Mouse (Mus musculus) embryonic stem cell, embryonic (primary cell): ENCODE measurements at regions not wholly inside any gene's neighbourhood (a gene's known extent, or its start where the extent isn't known, plus 50 kb on each side); places are given as distances from the start of the nearest gene placed in this dataset.
"Not testable (repeated sequence)": the region's sequence is repeated elsewhere in the genome, so short reads cannot be mapped to it uniquely, and the experiment has no call there.

ENCODE experiments used
- CTCF ChIA-PET, 4 experiments: fragments of 300-600 bp in 2 of 4; fragments of 350-600 bp in 2 of 4; sonication (Branson Sonifier 250); formaldehyde crosslinking; loops; one replicate each; lab custom pipeline; 2022; ENCODE audit warnings: inconsistent platforms in 2 of 4; lab: Charles Lee
- POLR2A ChIA-PET, 4 experiments: fragments of 300-600 bp in 2 of 4; fragments of 350-600 bp in 2 of 4; sonication (Branson Sonifier 250); formaldehyde crosslinking; loops; one replicate each; lab custom pipeline; 2022; ENCODE audit warnings: antibody characterized with exemption in 4 of 4, inconsistent platforms in 1 of 4; lab: Charles Lee

DNA sequence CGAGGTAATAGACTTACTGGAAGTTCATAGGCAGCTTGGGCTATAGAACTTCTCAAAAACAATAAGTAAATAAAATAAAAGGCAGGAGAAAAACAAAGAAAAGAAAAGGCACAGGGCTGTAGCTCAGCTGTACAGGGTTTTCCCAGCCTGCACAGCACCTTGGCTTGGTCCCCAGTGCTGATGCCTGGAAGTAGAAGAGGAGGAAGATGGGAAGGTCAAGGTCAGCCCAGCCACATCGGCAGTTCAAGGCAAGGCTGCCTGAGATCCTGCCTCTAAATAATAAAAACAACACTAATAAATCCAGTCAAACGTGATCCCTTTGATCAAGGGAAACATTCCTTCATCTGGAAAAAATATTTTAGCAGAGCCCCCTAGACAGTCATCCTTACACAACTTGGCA, 103.1 kb downstream of the Cenpf start:
- POLR2A ChIA-PET, result interaction anchor here in 1 of 4 experiments (0.6 kb wide), 1 partner anchor 242 kb away, joined by 5 read pairs; no protein-coding TSS in a partner anchor
- CTCF ChIA-PET, result no interaction called here

DNA sequence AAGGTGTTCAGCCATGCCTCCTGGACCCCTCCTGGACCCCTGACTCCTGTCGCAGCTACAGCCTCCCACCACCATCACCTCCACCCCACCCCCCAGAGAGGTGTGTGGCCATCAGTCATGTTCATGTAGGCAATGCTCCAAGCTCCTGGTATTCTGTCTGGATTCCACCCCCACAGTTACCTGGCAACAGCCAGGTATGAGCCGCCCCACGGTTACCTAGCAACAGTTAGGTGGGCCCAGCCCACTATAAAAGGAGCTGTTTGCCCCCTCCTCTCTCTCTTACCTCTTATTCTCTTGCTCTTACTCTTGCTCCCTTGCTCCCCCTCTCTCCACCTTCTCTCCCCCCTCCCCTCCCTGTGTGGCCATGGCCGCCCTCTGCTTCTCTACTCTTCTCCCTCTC, 106.5 kb downstream of the Cenpf start:
- POLR2A ChIA-PET, result interaction anchor here in 1 of 4 experiments (1.7 kb wide), 1 partner anchor 12 kb away, joined by 6 read pairs; no protein-coding TSS in a partner anchor
- CTCF ChIA-PET, result interaction anchor here in 2 of 4 experiments (0.9 to 1.1 kb wide), 3 partner anchors 47 to 558 kb away, joined by 3 read pairs; no protein-coding TSS in a partner anchor

DNA sequence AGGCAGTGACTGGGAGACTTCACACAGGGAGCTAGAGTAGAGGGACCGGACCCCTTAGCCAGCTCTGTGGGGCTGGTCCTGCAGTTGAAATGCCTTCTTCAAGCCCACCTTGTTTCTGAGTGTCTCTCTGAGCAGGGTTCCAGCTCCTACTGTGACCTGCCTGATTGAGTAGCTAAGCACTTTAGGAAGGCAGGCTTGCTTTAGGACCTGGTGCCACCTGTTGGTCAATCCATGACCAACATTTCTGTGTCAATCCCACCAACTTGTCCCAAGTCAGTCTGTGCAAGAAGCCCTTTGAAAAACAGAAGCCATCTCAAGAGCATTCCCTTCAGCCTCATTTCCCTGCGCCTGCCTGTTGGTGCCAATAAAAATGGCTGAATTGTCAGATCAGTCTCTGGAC, 108.5 kb downstream of the Cenpf start:
- ChIA-PET CTCF (interaction anchor here in 3 of 4 experiments (0.6 to 1.8 kb wide), 7 partner anchors 8 to 430 kb away, joined by 3 to 9 read pairs (median 4); no protein-coding TSS in a partner anchor), POLR2A (interaction anchor here in 1 of 4 experiments (0.6 kb wide), 1 partner anchor 556 kb away, joined by 3 read pairs; no protein-coding TSS in a partner anchor)

DNA sequence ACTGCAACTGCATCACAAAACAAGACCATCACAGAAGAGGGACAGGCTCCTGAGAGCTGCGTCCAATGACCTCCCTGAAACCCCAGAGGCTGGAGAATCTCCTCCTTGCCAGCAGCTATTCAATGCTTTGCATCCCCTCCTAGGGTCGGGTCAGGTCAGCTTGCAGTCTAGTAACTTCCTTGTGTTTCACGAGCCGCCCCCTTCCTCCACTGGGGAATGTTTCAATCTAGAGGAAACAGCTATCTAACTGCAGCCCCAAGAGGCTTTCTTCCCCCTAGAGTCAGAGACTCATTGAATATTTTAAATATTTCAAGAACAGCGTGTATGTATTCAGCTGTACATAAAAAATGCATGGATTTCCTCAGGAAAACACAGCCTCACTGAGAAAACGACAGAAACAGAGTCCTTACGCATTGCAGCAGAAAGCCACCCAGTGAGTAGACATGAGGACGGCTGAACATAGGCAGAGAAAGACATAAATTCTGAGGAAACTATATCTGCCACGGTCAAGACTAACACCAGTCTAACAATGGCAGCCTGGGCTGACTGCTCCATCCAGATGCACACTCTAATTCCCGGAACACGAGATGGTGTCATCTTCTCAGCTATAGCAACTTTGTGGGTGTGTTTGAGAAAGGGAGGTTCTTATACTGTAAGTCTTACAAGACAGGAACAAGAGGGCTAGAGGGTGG, 111.4 kb downstream of the Cenpf start:
- CTCF ChIA-PET, result no interaction called here

GRCm38 (mm10) chr1:189575525-189576240, 112.2 kb downstream of the Cenpf start:
- ChIA-PET POLR2A (no interaction called here), CTCF (no interaction called here)

More for the DNA sequence above, 111.4 kb downstream of the Cenpf start:
- POLR2A ChIA-PET, result interaction anchor here in 2 of 4 experiments (0.5 to 0.7 kb wide), 2 partner anchors 13 to 186 kb away, joined by 3 to 12 read pairs; no protein-coding TSS in a partner anchor

DNA sequence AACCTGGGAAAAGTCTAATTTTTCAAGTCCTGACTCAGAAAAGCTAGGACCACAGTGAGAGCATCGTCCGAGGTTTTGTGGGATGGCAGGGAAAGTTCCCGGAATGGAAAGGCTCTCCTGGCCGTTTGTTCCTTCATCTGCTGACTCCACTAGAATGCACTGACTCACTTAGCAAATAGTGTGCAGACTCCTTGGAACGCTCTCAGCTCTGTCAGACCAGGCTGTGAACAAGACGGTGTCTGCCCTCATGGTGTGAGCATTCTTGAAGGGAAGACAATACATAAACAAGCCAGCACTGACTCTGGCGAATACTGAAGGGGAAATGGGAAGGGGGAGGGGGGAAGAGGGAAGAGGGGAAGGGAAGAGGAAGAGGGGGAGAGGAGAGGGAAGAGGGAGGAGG, 121.4 kb downstream of the Cenpf start:
- ChIA-PET CTCF (interaction anchor here in 1 of 4 experiments (1.1 kb wide), 1 partner anchor 13 kb away, joined by 4 read pairs; no protein-coding TSS in a partner anchor), POLR2A (interaction anchor here in 2 of 4 experiments (0.5 to 1.0 kb wide), 2 partner anchors 10 to 560 kb away, joined by 3 read pairs; no protein-coding TSS in a partner anchor)

DNA sequence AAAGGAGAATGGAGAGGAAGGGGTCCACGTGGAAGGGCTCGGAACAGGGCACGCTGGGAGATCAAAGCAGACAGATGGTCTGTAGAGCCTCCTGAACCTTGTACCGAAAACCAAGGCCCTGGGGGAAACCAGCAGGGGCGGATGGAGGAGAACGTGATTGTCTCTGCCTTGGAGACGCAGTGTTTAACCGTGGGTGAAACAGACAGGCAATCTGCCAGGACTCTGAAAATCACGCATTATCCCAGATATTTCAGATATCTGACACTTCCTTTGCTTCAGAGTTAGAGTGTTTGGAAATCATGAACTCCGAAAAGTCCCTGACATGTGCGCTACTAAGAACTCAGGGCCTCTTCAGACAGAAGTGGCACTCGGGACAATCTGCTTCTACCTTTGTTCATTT, 126.1 kb downstream of the Cenpf start:
- ChIA-PET POLR2A (no interaction called here), CTCF (no interaction called here)

- ChIA-PET POLR2A (interaction anchor here in 1 of 4 experiments (1.2 kb wide), 1 partner anchor 18 kb away, joined by 3 read pairs; no protein-coding TSS in a partner anchor), CTCF (interaction anchor here in 1 of 4 experiments (1.3 kb wide), 1 partner anchor 307 kb away, joined by 3 read pairs; no protein-coding TSS in a partner anchor)
Observed at GRCm38 (mm10) chr1:189560576-189560975, 127.3 kb downstream of the Cenpf start.

GRCm38 (mm10) chr1:189550851-189551250, 137.0 kb downstream of the Cenpf start:
- ChIA-PET POLR2A (no interaction called here), CTCF (interaction anchor here in 3 of 4 experiments (0.7 to 1.4 kb wide), 5 partner anchors 235 to 524 kb away, joined by 3 to 5 read pairs (median 3); no protein-coding TSS in a partner anchor)

DNA sequence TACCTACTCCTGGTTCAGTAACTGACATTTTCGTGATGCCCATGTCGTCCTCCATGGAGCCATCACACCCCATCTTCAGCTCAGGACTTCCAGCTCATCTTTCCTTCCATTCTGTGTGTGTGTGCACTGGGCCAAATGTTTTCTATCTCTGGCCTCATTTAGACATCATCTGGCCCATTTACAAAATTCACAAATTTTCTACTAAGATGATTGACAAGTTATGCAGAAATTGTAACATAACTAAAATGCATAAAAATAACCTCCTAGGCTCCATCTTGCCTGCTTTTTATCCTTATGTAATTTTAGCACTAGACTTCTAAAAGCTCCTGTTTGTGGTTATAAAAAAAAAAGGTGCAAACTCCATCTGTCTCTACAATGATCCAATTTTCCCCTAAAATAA, 130.8 kb upstream of the Kcnk2 start:
- POLR2A ChIA-PET, result no interaction called here
- CTCF ChIA-PET, result interaction anchor here in 1 of 4 experiments (0.6 kb wide), 1 partner anchor 998 kb away, joined by 3 read pairs; no protein-coding TSS in a partner anchor

- ChIA-PET POLR2A (interaction anchor here in 1 of 4 experiments (1.3 kb wide), 1 partner anchor 11 kb away, joined by 3 read pairs; no protein-coding TSS in a partner anchor), CTCF (no interaction called here)
Observed at GRCm38 (mm10) chr1:189526329-189526728, 124.3 kb upstream of the Kcnk2 start.

DNA sequence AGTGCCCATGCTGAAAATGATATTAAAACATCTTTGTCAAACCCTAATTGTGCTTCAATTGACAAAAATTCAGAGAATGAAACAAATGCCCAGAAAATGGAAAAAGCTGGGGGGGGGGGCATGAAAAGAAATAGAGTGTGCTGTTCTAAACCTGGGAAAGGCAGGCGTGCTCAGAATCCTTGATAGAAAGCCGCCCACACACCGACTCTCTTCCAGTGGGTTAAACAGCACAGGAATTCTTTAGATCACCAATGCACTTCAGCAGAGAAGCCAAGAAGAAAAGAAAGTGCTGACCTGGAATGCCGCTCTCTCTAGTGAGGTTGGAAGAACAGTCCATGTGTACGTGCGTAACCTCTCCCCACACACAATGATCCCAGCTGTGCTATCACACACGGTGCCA, 113.4 kb upstream of the Kcnk2 start:
- CTCF ChIA-PET, result no interaction called here

DNA sequence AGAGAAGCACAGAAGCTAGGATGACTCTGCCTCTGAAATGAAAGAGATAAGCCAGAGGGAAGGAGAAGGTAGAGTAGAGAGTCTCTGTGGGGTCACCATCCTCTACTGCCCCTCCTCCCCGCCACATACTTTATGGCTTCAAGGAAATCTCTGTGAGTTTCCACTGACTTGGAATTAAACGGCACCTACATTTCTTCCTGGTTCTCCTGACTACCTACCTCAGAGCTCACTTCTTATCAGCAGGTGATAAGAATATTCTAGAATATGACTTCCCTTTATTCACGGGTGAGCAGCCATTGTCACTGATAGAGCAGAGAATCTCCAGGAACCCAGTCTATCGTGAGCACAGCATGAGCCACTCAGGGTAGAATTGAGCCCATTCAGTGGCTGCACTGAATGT, 111.3 kb upstream of the Kcnk2 start:
- CTCF ChIA-PET, result no interaction called here
- POLR2A ChIA-PET, result no interaction called here

More for the DNA sequence above, 113.4 kb upstream of the Kcnk2 start:
- POLR2A ChIA-PET, result interaction anchor here in 1 of 4 experiments (1.0 kb wide), 1 partner anchor 11 kb away, joined by 3 read pairs; no protein-coding TSS in a partner anchor

DNA sequence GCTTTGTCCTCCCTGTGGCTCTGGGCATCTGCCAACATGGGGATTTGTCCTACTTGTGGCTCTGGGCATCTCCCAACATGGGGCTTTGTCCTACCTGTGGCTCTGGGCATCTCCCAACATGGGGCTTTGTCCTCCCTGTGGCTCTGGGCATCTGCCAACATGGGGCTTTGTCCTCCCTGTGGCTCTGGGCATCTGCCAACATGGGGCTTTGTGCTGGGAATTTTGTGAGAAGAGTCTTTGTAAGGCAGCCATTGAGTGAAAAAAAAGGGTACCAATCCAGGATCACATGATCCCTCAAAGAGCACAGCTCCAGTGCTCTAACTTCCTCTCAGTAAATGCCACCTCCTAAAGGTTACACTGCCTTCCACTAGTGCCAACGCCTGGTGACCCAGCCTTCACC, 105.2 kb upstream of the Kcnk2 start:
- POLR2A ChIA-PET, result interaction anchor here in 1 of 4 experiments (0.6 kb wide), 1 partner anchor 61 kb away, joined by 3 read pairs; no protein-coding TSS in a partner anchor
- CTCF ChIA-PET, result not testable (repeated sequence)

- POLR2A ChIA-PET, result no interaction called here
- CTCF ChIA-PET, result no interaction called here
Observed at GRCm38 (mm10) chr1:189499703-189500102, 97.6 kb upstream of the Kcnk2 start.

DNA sequence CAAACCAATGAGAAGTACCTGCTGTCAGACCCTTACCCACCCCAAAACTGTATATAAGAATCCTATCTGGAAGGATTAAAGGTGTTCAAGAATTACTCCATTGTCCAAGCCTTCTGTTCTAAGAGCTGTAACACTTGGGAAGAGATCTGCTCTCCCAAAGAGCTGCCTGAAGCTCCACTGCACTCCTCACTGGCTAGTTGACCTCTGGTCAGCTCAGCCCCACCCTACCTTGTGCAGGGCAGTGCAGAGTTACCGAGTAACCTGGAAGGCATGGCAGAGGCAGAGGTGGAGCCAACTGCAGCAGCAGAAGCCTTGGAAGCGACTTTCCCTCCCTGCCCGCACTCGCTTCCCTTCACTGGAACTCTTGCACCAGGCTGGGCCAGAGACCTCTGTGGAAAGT, 97.1 kb upstream of the Kcnk2 start:
- POLR2A ChIA-PET, result no interaction called here
- CTCF ChIA-PET, result no interaction called here

DNA sequence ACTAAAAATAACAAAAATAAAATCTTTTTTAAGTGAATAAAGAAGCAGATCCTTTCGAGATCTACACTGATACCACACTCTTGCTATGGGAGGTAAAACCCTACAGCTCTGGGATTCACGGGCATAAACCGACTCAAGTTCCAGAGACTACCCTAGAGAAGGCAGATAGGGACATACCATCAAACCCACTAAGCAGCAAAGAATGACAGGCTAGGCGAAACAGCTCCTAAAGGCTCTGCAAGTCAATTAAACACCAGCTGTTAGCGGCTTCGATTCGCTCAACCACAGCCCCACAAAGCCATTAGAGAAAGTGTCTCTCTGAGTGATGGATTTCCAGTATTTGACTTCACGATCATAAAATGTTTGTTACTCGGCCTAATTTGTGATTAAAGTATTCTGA, 95.0 kb upstream of the Kcnk2 start:
- CTCF ChIA-PET, result no interaction called here
- POLR2A ChIA-PET, result no interaction called here

DNA sequence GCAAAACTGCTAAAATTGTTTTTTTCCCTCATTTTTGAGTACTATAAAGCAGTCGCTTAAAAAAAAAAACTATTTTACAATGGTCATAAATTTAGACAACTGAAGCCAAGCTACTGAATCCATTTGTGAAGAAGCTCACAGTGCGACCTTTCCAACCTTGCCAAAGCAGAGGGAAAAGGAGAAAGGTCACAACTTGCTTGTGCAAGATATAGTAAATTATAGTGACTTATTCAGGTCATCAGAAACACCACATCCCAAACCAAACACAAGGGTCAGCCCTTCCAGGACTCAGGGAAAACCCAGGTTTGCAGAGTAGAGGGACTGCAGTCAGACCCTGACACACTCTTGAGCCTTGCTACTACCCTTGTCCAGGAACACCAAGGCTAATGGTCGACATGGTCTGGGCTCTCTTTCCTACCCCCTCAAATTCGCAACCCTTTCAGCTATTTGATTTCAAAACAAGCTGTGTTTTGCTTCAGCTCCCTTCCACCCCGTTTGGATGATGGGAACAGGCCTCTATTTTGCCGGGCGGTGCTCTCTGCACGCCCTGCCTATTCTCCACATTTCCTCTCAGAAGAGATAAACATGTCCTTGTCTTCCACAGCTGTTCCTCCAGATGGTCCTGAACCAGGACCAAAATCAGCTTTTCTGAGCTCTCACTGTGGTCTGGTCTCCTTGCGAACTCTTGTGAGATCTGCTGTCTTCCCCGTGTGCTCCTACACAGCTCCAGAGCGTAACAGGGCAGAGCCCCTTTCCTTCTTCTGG, 93.5 kb upstream of the Kcnk2 start:
- POLR2A ChIA-PET, result no interaction called here
- CTCF ChIA-PET, result interaction anchor here in 1 of 4 experiments (0.6 kb wide), 1 partner anchor 328 kb away, joined by 3 read pairs; no protein-coding TSS in a partner anchor
